In genomic region chr11:65069051-65069450, GRCm38 (mm10) we compare ENCODE assay signal across 26 mouse cellular contexts.
DNase-seq lines count a peak whose midpoint lies in the region; ATAC-seq lines count a peak whose summit lies in the region.
"Had no signal": no experiment of that assay in that cellular context is flagged by ENCODE, and none has a peak within 500 bp of the region (broad histone marks: within the 10 kb centered on the region; RNA-seq: fewer than 3 reads in every experiment).

No protein-coding gene starts in this region.

- H3K9ac ChIP-seq in heart, embryonic 16.5 days (ENCODE audit: low read length), result no peak overlapping the region
- H3K9ac ChIP-seq in neural tube, embryonic 15.5 days (replicated peaks), result no peak overlapping the region
- H3K9ac ChIP-seq: forebrain, embryonic 13.5 days; liver, embryonic 12.5 days; liver, postnatal 0 days; midbrain, embryonic 12.5 days had no signal

- peak; percentile 24 for DNase-seq in heart, embryonic 10.5 days (ENCODE audit: low spot score)
- no peak for DNase-seq in heart, postnatal 36 days
- no peak for DNase-seq in heart, adult 9 months (ENCODE audit: low spot score in 2 of 2)
- peak; percentile 3 for DNase-seq in neural tube, embryonic 10.5 days (ENCODE audit: extremely low spot score, low spot score)
- DNase-seq in telencephalon, adult 2 months (ENCODE audit: low read depth, low spot score), result peak; percentile 58
- no peak for DNase-seq in cerebellum, adult 8-10 months
- DNase-seq: adrenal gland, postnatal 25 days; B cell, adult 2 months; cerebellum, adult 2 months; cerebellum, postnatal 25 days; gastrocnemius, postnatal 36 days; kidney, adult 8-10 months; kidney, postnatal 10 days; liver, postnatal 0 days; lung, postnatal 4 days; retina, postnatal 1 day; right cerebral cortex, postnatal 14 days had no signal

- intact Hi-C loops in heart, postnatal 36 days (cut with DNase I), result no loop called here

- H3K36me3 ChIP-seq in heart, embryonic 10.5 days, result peaks cover 17% of the 10 kb centered on the region; the same call in 1 of the 2 replicates
- H3K36me3 ChIP-seq in heart, embryonic 16.5 days (ENCODE audit: control insufficient read depth, insufficient read depth), result peaks cover 10% of the 10 kb centered on the region
- H3K36me3 ChIP-seq in neural tube, embryonic 15.5 days, result peaks cover 12% of the 10 kb centered on the region; the same call in 1 of the 2 replicates
- H3K36me3 ChIP-seq: liver, embryonic 12.5 days; midbrain, embryonic 12.5 days had no signal

- no peak for ATAC-seq in heart, embryonic 16.5 days (replicated peaks; ENCODE audit: extremely low read depth, insufficient read depth, low FRiP score)
- ATAC-seq in neural tube, embryonic 15.5 days (ENCODE audit: low FRiP score), result no peak
- ATAC-seq: forebrain, embryonic 13.5 days; hindbrain, embryonic 16.5 days; intestine, embryonic 16.5 days; liver, embryonic 12.5 days; liver, postnatal 0 days; lung, postnatal 0 days had no signal

- no peaks in the 10 kb centered on the region for H3K9me3 ChIP-seq in heart, embryonic 10.5 days
- H3K9me3 ChIP-seq in heart, embryonic 16.5 days (replicated peaks; ENCODE audit: control insufficient read depth, low read length), result no peaks in the 10 kb centered on the region
- no peaks in the 10 kb centered on the region for H3K9me3 ChIP-seq in neural tube, embryonic 15.5 days (replicated peaks)
- H3K9me3 ChIP-seq: liver, embryonic 12.5 days; midbrain, embryonic 12.5 days had no signal

- H3K4me1 ChIP-seq in heart, embryonic 10.5 days, result peaks cover 24% of the 10 kb centered on the region
- peaks cover 16% of the 10 kb centered on the region for H3K4me1 ChIP-seq in heart, embryonic 16.5 days (ENCODE audit: control insufficient read depth, insufficient read depth, low read length)
- H3K4me1 ChIP-seq in neural tube, embryonic 15.5 days, result no peaks in the 10 kb centered on the region
- H3K4me1 ChIP-seq: forebrain, embryonic 13.5 days; liver, embryonic 12.5 days; megakaryocyte, embryonic 14.5 days; midbrain, embryonic 12.5 days had no signal

- H3K4me3 ChIP-seq in heart, embryonic 10.5 days, result no peak overlapping the region
- H3K4me3 ChIP-seq in heart, embryonic 16.5 days (ENCODE audit: low read length), result no peak overlapping the region
- H3K4me3 ChIP-seq in neural tube, embryonic 15.5 days (replicated peaks), result no peak overlapping the region
- H3K4me3 ChIP-seq: forebrain, embryonic 13.5 days; liver, embryonic 12.5 days; megakaryocyte, embryonic 14.5 days; midbrain, embryonic 12.5 days had no signal

- 70% methylated on average over 4 of the region's 4 CpGs for WGBS in heart, embryonic 10.5 days
- 59% methylated on average over 4 of the region's 4 CpGs for WGBS in heart, embryonic 16.5 days
- WGBS in neural tube, embryonic 15.5 days, result 85% methylated on average over 4 of the region's 4 CpGs

- H3K27ac ChIP-seq in heart, embryonic 10.5 days, result peak overlapping the region; percentile 77
- H3K27ac ChIP-seq in heart, embryonic 16.5 days (ENCODE audit: low read length), result peak overlapping the region; percentile 65
- no peak overlapping the region for H3K27ac ChIP-seq in neural tube, embryonic 15.5 days (replicated peaks)
- H3K27ac ChIP-seq: forebrain, embryonic 13.5 days; liver, embryonic 12.5 days; midbrain, embryonic 12.5 days had no signal

- no peak overlapping the region for H3K4me2 ChIP-seq in heart, embryonic 16.5 days (ENCODE audit: low read depth, low read length)
- no peak overlapping the region for H3K4me2 ChIP-seq in neural tube, embryonic 15.5 days
- H3K4me2 ChIP-seq: forebrain, embryonic 13.5 days; liver, embryonic 12.5 days; midbrain, embryonic 12.5 days had no signal

- H3K27me3 ChIP-seq in heart, embryonic 10.5 days (ENCODE audit: insufficient read depth, poor library complexity, severe bottlenecking), result no peaks in the 10 kb centered on the region
- no peaks in the 10 kb centered on the region for H3K27me3 ChIP-seq in heart, embryonic 16.5 days (ENCODE audit: control insufficient read depth, insufficient read depth, low read length)
- H3K27me3 ChIP-seq in neural tube, embryonic 15.5 days (replicated peaks), result no peaks in the 10 kb centered on the region
- H3K27me3 ChIP-seq: forebrain, embryonic 13.5 days; liver, embryonic 12.5 days; megakaryocyte, embryonic 14.5 days; midbrain, embryonic 12.5 days had no signal

Comparison
In these comparisons a context has a peak if more than half of its experiments do, and no peak if none do; other contexts are left out.
1. DNase-seq: peak in heart, embryonic 10.5 days (single experiment), neural tube, embryonic 10.5 days (single experiment) and telencephalon, adult 2 months (single experiment); none in heart, postnatal 36 days (0 of 2), heart, adult 9 months (0 of 2) and cerebellum, adult 8-10 months (single experiment).